Mouse (Mus musculus) midbrain, embryonic 10.5 days (tissue): ENCODE data around the gene Atf2. TPM values are rescaled to one million over a fixed set of nuclear protein-coding genes. Genes with fewer than 3 reads are reported as not detected.

Experiments used
- DNase-seq: peaks from one replicate; pipeline ENCODE4 v3.0.0-alpha.2; 2017; ENCODE audit warnings: low spot score
- H3K27ac ChIP-seq: fragments of 300-500 bp; sonication (generic); replicated peaks from 2 replicates; pipeline ENCODE4 v1.5.1; 2016; ENCODE audit warnings: mild to moderate bottlenecking
- H3K27me3 ChIP-seq: fragments of 300-500 bp; sonication (generic); 2 replicates; pipeline ENCODE4 v1.6.1; 2016; ENCODE audit warnings: low read depth, mild to moderate bottlenecking; ENCODE audit not compliant: poor library complexity, severe bottlenecking
- H3K36me3 ChIP-seq: fragments of 300-500 bp; sonication (generic); 2 replicates; pipeline ENCODE4 v1.6.1; 2016; ENCODE audit warnings: mild to moderate bottlenecking, moderate library complexity
- H3K4me1 ChIP-seq: fragments of 300-500 bp; sonication (generic); 2 replicates; pipeline ENCODE4 v1.6.1; 2016
- H3K4me3 ChIP-seq: fragments of 300-500 bp; sonication (generic); 2 replicates; pipeline ENCODE4 v1.5.1; 2016; ENCODE audit warnings: mild to moderate bottlenecking, moderate library complexity
- H3K9me3 ChIP-seq: fragments of 300-500 bp; sonication (generic); replicated peaks from 2 replicates; pipeline ENCODE4 v1.6.1; 2016; ENCODE audit warnings: mild to moderate bottlenecking
- WGBS: fragments of 180-500 bp; shearing (Covaris S2); methylation state at CpG from one replicate; pipeline ENCODE4 v1.1.7; 2016; 5-methylcytosine and 5-hydroxymethylcytosine counted together
- polyA plus RNA-seq: library from polyadenylated mRNA; unstranded; fragments of >200 nt; fragmentation: Nextera tagmentation; extraction: Ambion mirVana; gene quantifications from 2 replicates; pipeline ENCODE4 v1.2.1, GENCODE M21; 2016

Gene Atf2
- 85.5 and 89.4 TPM in 2 replicates for polyA plus RNA-seq

DNA sequence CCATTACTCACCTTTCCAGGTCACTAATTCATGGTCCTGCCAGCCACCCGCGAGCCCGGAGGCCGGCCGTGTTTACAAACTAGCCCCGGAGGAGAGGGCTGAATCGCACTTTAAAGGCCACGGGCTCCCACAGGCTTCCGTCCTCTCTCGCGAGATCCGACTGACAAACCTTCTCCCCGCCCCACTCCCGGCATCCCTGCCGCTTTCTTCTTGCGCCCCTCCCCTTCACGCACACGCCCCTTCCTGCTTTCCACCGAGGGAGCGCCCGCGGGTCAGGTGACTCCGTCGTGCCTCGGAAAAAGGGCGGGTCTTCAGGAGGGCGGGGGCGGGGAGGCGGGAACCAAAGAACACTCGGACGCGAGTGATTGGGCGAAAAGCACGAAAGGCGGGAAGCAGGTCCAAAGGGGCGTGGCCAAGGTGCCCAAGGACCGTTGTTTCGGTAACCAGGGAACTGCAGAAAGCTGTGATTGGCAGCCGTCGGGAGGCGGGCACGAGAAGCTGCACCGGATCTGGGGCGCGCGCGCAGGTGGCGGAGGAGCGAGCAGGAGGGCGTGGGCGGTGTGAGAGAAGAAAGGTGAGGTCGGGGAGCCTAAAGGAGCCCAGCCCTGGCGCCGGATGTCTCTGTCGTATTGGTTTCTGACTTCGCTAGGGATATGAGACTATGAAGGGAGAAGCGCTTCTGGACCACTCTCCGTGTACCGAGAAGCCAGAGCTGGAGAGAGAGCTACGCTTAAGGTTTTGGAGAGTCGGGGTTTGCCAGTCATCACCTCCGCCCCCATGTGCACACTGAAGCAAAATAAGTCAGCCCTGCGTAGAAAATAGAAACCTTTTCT is at the start of gene Atf2:
TSS of gene Atf2 (minus strand) at position 176 of the 833 bp plus-strand sequence.
- no peaks in the 10 kb centered on the region for H3K27me3 ChIP-seq
- peak within 1 kb of the TSS; percentile 97 for H3K27ac ChIP-seq
- H3K4me1 ChIP-seq = peaks cover 18% of the 10 kb centered on the region
- peak; percentile 99 for DNase-seq
- peaks cover 17% of the 10 kb centered on the region for H3K36me3 ChIP-seq
- H3K4me3 ChIP-seq = peak within 1 kb of the TSS; percentile 97
- H3K9me3 ChIP-seq = no peaks in the 10 kb centered on the region
- under 1% methylated on average over 63 of the region's 63 CpGs for WGBS

DNA sequence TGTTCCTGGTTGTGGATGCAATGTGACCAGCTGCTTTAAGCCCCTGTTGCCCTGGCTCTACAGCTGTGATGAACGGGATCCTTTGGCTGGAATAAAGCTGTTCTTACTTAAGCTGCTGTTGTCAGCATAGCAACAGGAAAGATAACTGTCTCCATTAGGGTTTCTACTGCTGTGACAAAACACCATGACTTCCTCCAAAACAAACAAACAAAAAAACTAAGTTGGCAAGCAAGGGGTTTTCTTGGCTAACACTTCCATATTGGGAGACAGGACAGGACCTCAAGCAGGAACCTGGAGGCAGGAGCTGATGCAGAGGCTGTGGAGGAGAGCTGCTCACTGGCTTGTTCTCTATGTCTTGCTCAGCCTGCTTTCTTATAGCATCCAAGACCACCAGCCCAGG is 48.8 kb upstream of the Atf2 start:
- no peak overlapping the region for H3K27ac ChIP-seq
- WGBS = 47% methylated on average over 1 of the region's 1 CpGs
- no peaks in the 10 kb centered on the region for H3K9me3 ChIP-seq
- no peaks in the 10 kb centered on the region for H3K4me1 ChIP-seq
- H3K36me3 ChIP-seq = no peaks in the 10 kb centered on the region
- DNase-seq = no peak
- H3K27me3 ChIP-seq = no peaks in the 10 kb centered on the region
- H3K4me3 ChIP-seq = no peak overlapping the region

DNA sequence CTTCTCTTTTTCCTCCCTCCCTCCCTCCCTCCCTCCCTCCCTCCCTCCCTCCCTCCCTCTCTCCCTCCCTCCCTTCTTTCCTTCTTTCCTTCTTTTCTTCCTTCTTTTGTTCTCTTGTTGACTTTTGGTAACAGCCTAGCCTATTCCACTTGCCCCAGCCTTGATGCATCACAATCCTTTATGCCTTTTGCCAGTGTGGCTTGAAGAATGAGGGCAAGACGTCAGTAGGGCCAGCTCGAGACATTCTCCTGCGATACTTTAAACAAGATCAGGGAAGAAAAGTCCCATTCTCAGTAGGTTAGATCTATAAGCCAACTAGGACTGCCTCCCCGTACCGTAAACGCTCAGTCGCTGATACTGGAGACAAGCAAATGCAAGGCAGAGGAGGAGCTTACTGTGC is 48.0 kb upstream of the Atf2 start:
- no peaks in the 10 kb centered on the region for H3K27me3 ChIP-seq
- 84% methylated on average over 7 of the region's 7 CpGs for WGBS
- no peak for DNase-seq
- H3K36me3 ChIP-seq = no peaks in the 10 kb centered on the region
- H3K4me1 ChIP-seq = no peaks in the 10 kb centered on the region
- H3K27ac ChIP-seq = no peak overlapping the region
- H3K9me3 ChIP-seq = no peaks in the 10 kb centered on the region
- no peak overlapping the region for H3K4me3 ChIP-seq

DNA sequence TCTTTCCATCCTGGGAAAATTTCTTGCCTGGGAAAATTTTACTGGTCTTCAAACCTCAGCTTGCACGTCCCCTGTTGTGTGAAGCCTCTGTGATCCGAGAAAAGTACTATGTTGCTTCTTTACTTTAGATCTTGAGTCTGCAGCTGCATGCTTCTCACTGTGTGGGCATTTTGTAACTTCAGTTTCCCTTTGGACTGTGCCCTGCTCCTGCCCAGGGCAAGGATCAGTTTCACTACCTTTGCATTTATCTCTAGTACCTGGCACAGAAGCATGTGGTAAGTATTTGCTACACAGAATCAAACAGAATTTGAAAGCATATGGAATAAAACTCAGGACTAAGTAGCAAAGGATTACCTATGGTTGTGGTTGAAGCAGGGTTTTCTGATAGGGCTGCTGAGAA is 46.5 kb upstream of the Atf2 start:
- WGBS = 85% methylated on average over 2 of the region's 2 CpGs
- H3K27me3 ChIP-seq = no peaks in the 10 kb centered on the region
- H3K4me1 ChIP-seq = no peaks in the 10 kb centered on the region
- DNase-seq = no peak
- H3K36me3 ChIP-seq = no peaks in the 10 kb centered on the region
- H3K9me3 ChIP-seq = no peaks in the 10 kb centered on the region
- H3K27ac ChIP-seq = no peak overlapping the region
- H3K4me3 ChIP-seq = no peak overlapping the region

DNA sequence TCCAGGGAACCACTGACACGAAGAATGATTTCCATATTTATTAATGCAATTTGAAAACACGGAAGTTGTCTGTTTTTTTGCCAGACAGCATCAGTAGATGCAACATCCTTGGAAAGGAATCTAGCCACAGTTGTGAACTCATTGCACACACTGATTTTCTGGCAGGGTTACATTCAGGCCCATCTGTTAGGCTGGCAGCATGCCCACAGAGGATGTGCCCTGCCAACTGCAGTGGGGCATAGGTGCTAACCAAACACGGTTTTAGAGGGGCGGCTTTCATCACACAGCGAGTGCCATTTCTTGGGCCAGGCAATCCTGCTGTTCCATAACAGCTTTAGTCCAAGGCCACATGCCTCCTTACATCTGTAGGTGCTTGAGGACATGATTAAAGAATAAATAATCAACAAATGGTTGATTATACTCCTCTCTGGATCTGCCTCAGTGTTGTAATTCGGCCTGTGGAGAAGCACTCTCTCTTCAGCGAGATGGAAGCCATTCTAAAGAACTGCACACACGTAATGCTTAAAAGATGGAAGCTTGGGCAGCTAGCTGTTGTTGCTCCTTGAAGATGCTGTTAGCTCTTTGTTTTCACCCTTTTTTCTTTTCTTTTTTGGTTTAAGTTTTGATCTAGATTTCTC is 40.4 kb upstream of the Atf2 start:
- DNase-seq = no peak
- no peaks in the 10 kb centered on the region for H3K4me1 ChIP-seq
- no peak overlapping the region for H3K27ac ChIP-seq
- no peak overlapping the region for H3K4me3 ChIP-seq
- no peaks in the 10 kb centered on the region for H3K27me3 ChIP-seq
- 89% methylated on average over 8 of the region's 8 CpGs for WGBS
- no peaks in the 10 kb centered on the region for H3K9me3 ChIP-seq
- no peaks in the 10 kb centered on the region for H3K36me3 ChIP-seq

DNA sequence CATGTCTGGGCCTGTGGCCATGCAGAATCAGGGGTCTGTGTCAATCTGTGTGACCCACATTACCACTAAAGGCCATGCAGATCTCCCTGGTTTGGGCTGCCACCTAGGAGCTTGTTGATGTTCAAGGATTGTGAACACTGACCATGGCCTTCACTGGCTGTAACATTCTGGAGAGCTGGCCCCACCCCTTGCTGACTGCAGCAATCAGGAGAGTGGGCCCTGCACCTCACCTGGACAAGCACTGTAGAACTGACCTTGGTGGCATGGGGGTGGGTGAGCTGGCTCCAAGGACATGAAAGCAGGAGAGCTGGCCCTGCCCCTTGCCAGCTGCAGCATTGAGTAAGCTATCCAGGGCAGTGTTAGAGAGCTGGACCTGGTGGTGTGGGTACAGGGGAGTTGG is 35.3 kb upstream of the Atf2 start:
- Histone ChIP-seq H3K4me3 (no peak overlapping the region), H3K27ac (no peak overlapping the region), H3K27me3 (no peaks in the 10 kb centered on the region), H3K4me1 (no peaks in the 10 kb centered on the region), H3K36me3 (no peaks in the 10 kb centered on the region), H3K9me3 (no peaks in the 10 kb centered on the region)
- no peak for DNase-seq

DNA sequence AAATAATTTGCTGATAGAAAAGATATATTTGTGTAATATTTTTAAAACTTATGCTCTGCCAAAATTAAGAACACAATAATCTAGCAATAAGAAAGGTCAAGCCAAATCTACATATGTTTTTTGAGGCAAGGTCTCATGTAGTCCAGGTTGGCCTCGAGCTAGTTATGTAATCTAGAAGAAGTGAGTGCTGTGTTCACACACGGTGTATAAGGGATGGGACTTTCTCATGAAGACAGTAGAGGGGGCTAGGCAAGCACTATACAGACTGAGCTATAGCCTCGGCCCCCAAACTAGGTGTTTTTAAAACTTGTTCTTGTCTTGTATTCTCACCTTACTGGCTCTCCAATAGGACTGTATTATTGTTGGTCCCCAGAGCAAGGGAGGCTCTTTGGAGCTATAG is 33.1 kb upstream of the Atf2 start:
- Histone ChIP-seq H3K9me3 (no peaks in the 10 kb centered on the region), H3K4me1 (no peaks in the 10 kb centered on the region), H3K36me3 (no peaks in the 10 kb centered on the region), H3K27ac (no peak overlapping the region), H3K4me3 (no peak overlapping the region), H3K27me3 (no peaks in the 10 kb centered on the region)
- 79% methylated on average over 3 of the region's 3 CpGs for WGBS
- no peak for DNase-seq

DNA sequence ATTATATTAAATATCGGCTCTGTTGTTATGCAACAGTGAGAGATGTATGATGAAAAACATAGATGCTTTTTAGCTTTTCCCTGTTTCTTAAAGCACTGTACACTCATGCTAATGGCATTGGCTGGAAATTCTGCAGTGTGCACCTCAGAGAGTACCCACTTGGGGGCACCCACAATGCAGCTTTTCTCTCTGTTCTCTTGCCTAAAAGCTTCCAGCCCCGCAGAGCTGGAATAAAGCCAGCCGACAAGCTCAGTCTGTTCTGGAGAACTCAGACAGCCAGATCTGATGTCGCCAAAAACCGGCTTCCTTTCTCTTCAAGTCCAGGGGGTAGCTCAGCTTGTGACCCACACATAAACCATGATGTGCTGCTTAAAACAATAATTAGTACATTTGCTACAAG is 32.6 kb upstream of the Atf2 start:
- 28% methylated on average over 5 of the region's 5 CpGs for WGBS
- Histone ChIP-seq H3K4me1 (no peaks in the 10 kb centered on the region), H3K4me3 (no peak overlapping the region), H3K27me3 (no peaks in the 10 kb centered on the region), H3K27ac (no peak overlapping the region), H3K9me3 (no peaks in the 10 kb centered on the region), H3K36me3 (no peaks in the 10 kb centered on the region)
- DNase-seq = peak; percentile 35

DNA sequence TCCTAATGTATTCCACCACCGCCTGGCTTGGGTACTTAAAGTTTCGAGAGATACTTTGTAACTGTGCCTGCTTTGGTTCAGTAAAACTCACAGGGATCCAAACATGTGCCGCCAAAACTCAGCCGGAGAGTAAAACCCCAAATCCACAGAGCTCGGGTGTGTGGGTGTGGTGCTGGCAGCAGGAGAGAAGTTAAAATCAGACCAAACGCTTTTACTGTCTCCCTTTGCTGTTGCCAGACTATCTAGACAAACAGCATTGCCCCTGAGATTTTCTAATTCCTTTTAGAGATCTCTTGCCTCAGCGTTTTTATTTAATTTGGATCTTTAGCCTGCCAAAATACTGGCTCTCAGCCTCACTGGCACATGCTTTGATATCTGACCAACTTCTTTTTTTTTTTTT is 27.2 kb upstream of the Atf2 start:
- H3K36me3 ChIP-seq = no peaks in the 10 kb centered on the region
- no peak for DNase-seq
- H3K27me3 ChIP-seq = no peaks in the 10 kb centered on the region
- H3K9me3 ChIP-seq = no peaks in the 10 kb centered on the region
- no peaks in the 10 kb centered on the region for H3K4me1 ChIP-seq
- H3K27ac ChIP-seq = no peak overlapping the region
- WGBS = 83% methylated on average over 7 of the region's 7 CpGs
- H3K4me3 ChIP-seq = no peak overlapping the region

DNA sequence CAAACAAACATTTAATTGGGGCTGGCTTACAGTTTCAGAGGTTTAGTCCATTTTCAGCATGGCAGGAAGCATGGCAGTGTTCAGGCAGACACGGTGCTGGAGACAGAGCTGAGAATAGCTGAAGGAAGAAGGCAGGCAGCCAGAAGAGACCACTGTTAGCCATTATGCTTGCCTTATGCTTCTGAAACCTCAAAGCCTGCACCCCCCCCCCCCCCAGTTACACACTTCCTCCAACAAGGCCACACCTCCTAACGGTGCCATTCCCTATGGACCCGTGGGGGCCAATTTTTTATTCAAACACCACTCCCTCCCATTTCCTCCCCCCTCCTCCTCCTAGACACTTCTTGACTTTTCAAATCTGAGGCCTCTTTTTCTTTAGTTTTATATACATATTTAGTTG is 19.8 kb upstream of the Atf2 start:
- Histone ChIP-seq H3K36me3 (peaks cover 27% of the 10 kb centered on the region), H3K4me1 (peaks cover 19% of the 10 kb centered on the region), H3K9me3 (no peaks in the 10 kb centered on the region), H3K27me3 (no peaks in the 10 kb centered on the region), H3K4me3 (no peak overlapping the region), H3K27ac (no peak overlapping the region; the same call in 1 of the 2 replicates)
- no peak for DNase-seq
- 84% methylated on average over 3 of the region's 3 CpGs for WGBS

DNA sequence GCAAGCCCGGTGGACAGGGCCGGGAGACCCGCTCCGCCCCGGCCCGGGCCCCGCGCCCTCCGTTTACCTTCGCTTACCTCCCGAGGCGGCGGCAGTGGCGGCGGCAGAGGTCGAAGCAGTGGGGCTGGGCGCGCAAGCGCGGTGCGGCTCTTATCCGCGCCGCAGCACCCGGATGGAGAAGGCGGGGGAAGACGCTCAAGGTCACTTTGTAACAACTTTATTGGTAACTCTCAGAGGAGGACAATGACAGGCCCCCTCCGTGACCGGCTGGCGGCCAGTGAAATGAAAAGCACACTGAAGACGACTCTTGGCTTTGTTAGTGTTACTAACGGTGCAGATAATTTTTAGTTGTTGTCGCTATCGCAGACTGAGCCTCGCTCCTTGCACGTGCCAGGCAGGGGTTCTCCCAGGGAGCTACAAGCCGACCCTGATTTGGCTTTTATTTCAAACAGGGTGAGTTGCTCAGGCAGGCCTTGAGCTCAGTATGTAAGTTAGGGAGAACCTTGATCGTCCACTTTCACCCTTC is 18.8 kb upstream of the Atf2 start, which contains the start of gene Atp5g3:
TSS of gene Atp5g3 (minus strand) at position 152 of the 526 bp plus-strand sequence.
- under 1% methylated on average over 38 of the region's 38 CpGs for WGBS
- Histone ChIP-seq H3K4me1 (peaks cover 19% of the 10 kb centered on the region), H3K4me3 (peak within 1 kb of the TSS; percentile 99), H3K27me3 (no peaks in the 10 kb centered on the region), H3K36me3 (peaks cover 37% of the 10 kb centered on the region), H3K9me3 (no peaks in the 10 kb centered on the region), H3K27ac (peak within 1 kb of the TSS; percentile 97)
- DNase-seq = peak; percentile 92

DNA sequence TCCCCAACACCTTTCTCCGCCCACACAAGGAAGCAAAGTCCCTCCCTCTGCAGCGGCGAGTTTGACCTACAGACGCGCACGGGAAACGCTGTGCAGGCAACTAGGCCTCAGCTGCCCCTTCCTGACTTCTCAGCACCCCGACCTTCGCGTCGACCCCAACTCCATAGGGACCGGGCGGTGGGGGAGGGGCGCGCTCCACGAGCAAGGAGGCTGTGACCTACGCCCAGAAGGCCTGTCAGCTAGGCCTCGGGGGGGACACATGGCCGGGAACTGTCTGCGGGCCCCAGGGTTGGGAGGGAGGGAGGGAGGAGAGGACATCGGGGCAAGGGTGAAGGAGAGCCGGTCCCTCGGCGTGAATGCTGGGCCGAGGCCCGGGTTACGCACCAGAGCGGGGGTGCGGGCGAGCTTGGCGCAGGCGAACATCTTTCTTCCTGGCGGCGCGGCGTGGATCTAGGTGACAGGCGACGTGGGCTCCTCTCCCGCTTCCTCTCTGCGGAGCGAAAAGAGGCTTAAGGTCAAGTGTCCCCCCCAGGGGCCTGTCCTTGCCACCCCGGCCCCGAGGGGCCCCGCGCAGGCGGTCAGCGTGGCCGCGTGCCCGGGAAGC is 18.2 kb upstream of the Atf2 start:
- Histone ChIP-seq H3K36me3 (peaks cover 39% of the 10 kb centered on the region), H3K4me3 (peak overlapping the region; percentile 99), H3K27ac (peak overlapping the region; percentile 97), H3K4me1 (peaks cover 19% of the 10 kb centered on the region), H3K9me3 (no peaks in the 10 kb centered on the region), H3K27me3 (no peaks in the 10 kb centered on the region)
- WGBS = under 1% methylated on average over 50 of the region's 50 CpGs
- peak; percentile 64 for DNase-seq

DNA sequence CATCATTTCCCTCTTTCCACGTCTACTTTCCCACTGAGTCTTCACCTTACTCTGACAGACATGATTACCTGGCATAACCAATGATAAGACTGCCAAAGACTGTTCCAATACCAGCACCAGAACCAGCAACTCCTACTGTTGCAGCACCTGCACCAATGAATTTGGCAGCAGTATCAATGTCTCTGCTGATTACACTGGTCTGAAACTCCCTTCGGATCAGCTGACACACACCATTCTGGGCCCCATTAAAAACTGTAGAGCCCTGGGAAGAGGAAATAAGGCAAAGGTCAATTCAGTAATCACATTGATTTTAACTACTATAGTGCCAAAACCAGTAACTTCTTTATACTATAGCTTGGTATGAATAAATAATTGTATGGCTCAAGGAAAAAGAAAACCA is 16.7 kb upstream of the Atf2 start:
- WGBS = 90% methylated on average over 2 of the region's 2 CpGs
- DNase-seq = no peak
- peaks cover 19% of the 10 kb centered on the region for H3K4me1 ChIP-seq
- H3K27me3 ChIP-seq = no peaks in the 10 kb centered on the region
- H3K36me3 ChIP-seq = peaks cover 52% of the 10 kb centered on the region
- no peaks in the 10 kb centered on the region for H3K9me3 ChIP-seq
- no peak overlapping the region for H3K4me3 ChIP-seq
- H3K27ac ChIP-seq = no peak overlapping the region
